Mouse (Mus musculus): ENCODE data around the gene 4933415A04Rik.

GRCm38 (mm10) chr11:43544819-43545218, 42.0 kb upstream of the 4933415A04Rik start:
- no peak for TF ChIP-seq CTCF (IDR thresholded peaks at IDR 0.05)
- no peak for TF ChIP-seq EP300 (IDR thresholded peaks at IDR 0.05)

Measured in lung, postnatal 0 days (tissue).